Mouse (Mus musculus) embryo, embryonic 10 days (tissue): Measurements from ENCODE around the gene Nrbp1.

Experiments used
- DNase-seq: peaks from one replicate; pipeline ENCODE4 v3.0.0-alpha.2; 2015; ENCODE audit warnings: low spot score

The Nrbp1 gene

DNA sequence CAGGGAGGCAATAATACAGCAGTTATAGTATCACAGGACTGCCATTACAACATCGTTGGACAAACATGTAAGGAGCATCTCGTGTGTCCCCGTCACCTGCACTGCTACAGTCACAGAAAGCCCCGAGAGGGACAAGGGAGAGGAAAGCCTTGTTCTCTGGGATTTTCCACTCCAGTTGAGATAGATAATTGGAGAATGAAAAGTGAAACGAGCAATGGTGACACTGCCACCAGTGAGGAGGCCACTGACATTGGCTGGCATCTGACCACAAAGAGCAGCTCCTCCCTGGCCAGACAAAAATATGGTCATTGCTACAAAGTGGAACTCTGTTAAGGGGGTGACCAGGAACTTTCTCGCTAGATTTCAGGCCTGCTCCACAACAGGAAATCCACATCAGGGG is 27.0 kb downstream of the Nrbp1 start:
- no peak for DNase-seq

DNA sequence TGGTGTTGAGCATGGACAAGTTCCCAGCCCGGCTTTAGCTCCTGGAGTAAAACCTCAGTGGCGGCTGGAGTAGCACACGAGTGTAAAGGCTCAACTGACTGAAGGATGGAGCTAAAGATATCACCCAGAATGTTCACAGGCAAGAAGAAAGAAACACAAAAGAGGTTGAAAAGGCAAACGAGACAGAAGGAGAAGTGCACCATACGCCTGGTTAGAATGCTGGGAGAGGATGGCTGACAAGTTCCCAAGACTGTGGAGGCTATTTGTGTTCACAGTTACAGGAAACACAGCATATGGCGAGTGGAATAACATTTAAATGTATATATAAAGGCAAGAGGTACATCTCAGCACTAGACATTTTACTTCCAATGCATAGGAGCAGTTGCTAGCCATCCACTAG is 32.4 kb downstream of the Nrbp1 start:
- no peak for DNase-seq

DNA sequence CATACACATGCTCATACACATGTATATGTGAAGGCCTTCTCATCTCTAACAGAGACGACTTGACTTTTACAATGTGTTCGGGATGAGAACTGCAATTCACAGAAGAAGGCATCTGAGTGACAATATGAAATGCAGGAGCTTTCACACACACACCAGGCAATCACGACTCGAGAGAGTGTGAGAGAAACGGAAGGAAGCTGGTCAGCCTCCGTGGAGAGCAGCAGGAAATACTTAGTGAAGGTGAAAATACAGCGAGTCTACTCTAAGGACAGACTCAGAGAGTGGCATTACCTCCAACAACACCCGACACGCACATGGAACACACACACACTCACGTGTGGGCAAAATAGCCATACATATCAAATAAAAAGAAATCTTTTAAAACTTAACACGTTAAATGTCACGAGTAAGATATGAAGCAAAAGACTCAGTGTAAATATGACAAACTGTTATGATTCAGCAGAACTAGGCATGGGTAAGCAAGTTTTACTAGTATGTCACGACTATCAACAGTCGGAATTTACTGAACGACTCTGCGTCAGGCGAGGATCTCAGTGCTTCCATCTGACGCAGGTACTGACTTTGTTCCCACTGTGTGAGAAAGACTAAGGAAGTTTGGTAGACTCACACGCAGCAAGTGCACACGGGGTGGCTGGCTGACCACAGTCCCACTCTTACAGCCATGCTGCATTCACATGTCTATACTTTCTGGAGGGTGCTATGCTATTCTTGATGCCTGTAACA is 38.8 kb downstream of the Nrbp1 start:
- DNase-seq: no peak

DNA sequence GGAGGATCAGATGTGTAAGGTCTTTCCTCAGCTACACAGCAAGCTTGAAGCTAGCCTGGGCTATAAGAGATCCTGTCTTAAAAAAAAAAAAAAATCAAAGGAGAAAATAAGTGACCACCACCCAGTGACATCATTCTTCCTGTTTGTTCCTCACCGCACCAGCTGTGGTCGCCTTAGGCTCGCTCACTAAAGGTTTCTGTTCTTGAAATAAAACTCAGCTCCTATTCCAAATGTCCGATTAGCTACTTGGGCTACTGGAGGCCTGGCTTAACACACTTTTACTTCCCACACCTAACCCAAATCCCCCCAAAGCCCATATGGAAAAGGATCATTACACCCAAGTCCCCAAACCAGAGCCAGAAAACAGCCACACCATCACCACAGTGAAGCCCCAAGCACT is 47.6 kb downstream of the Nrbp1 start:
- no peak for DNase-seq

DNA sequence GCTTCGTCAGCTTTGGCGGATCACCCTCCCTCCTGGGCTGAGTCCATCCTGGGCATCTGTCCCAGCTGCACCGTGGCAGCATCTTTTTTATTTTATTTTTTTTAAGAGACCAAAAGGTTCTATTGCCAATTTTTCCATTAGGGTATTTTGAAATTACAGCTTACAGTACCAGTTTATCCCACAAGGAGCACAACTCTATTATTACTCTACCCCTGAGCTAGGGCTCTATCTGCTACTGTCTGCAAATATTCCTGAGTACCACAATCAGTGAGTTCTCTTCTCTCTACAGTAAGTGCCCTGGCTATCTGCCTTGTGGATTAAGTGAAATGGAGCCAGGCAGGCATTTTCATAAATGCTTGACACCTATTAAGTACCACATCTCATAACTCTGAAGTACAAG is 48.0 kb downstream of the Nrbp1 start:
- DNase-seq: no peak

DNA sequence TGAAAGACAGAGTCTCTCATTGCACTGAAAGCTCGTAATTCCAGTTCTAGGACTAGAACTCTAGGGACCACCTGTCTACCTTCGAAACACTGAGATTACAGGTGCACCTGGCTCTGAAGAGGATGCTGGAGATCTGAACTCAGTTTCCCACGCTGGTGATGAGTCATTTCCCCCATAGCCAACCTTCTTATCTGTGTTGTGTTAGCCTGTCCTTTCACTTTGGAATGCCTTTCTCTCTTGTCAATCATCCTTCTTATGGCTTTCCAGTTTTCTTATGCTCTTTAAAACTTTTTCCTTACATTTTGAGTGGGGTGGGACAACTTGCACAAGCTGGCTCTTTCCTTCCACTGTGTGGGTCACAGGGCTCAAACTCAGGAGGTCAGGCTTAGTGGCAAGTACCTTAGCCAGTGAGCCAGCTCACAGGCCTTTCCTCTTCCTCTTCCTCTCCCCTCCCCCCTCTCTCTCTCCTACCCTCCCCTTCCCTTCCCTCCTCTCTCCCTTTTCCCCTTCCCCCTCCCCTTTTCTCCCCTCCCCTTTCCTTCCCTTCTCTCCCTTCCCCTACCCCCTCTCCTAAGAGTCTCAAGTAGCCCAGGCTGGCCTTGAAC is 49.1 kb downstream of the Nrbp1 start:
- DNase-seq: no peak

DNA sequence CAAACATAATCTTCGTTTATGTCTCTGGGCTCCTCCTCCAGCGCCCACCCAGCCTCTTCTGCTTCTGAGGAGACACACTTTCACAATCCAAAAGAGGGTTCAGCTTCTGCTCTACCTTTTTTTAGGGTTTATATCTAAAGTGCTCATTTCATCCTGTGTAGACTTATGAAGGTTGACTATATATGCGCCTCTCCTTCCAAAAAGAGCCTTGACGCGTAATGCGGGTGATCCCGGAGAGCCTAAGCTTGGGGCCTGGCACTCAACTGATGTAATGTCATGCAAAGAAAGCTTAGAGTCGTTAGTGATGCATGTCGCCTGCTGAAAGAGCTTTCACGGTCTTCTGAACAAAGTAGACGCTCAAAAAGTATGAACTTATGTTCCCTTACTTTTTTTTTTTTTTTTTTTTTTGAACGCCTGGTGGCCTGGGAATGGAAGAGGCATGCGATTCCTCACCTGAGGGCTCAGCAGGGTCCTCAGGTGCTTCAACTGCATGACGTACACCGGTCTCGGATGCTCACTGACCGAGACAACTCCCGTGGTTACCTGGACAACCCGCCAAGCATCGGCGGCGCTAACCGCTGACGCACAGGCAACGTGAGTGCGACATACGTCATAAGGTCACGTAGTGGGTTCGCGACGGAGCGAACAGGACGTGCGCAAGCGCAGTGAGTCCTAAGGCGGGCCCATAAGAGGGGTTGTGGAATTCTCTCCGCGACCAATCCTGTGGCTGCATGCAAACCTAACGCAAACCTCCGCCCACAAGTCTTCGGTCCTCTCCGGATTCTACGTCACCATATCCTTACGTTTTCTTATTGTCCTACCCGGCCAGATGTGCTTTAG is 50.1 kb downstream of the Nrbp1 start, which contains the start of gene Ift172:
TSS of gene Ift172 (minus strand) at position 596 of the 840 bp plus-strand sequence.
- DNase-seq: peak; percentile 100

DNA sequence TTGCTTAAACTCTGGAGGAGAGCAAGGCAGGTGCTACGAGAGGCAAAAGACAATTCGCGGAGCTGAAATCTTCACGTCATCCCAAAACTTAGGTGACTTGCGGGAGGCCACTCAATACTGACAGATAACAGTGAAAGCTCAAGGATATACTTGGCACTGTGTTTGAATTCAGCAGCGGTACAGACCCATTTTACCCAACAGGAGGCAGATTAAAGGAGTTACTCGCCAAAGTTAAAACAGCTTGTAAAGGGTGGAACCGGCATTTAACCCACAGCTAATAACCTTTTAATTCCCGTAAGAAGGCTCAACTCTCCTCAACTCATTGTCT is 50.7 kb downstream of the Nrbp1 start:
- DNase-seq: no peak

DNA sequence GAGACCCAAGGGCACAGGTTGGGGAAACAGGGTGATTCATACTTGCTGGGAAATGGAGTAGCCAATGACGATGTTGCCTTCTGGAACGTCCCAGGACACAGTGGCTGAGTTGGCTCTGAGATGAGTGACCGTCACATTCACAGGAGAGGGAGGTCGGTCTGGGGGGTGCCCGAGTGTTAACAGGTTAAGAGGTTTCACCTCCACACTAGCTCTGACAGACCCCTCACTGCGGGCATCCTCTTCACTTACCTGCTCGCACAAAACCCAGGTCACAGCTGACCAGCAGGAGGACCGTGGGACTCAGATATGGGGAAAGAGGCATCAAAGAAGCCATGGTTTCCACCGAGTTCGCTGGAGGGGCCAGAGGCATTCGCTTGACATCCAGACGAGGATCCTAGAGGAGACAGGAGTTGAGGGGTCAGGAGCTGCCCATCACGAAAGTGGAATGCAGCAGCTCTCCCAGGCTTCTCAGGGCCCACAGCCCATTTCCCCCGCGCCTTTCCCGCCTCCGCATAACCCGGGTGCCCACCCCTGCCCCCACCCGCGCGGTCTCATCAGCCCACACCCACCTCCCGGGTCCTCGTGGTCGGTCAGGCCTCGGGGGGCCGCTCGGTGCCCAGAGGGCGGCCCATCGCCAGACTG is 54.4 kb downstream of the Nrbp1 start:
- peak; percentile 29 for DNase-seq

DNA sequence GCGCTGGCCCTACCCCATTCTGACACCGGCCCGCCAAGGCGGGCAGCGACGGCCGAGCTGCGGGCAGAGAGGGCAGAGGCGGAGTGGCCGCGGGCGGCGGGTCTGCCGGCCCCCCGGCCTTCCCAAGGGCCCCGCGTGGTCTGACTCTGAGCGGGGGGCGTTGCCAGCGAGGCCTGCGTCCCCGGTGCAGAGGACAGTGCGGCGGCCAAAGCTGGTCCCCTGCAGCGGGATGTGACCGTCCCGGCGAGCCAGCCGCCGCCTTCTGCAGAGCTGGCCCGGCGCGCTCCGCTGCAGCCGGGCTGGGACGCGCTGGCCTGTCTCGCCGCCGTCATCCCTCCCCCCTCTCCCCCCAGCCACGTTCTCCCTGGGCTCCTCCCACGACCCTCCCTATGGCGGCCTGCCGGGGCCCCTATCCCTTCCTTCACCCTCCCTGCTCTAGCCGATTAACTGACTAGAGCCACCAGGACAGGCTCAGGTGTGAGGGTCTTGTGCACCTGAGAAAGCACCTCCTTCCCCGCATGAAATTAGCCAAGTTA is 55.0 kb downstream of the Nrbp1 start, which contains the start of gene Fndc4:
TSS of gene Fndc4 (minus strand) at position 475 of the 536 bp plus-strand sequence.
- DNase-seq: peak; percentile 69

DNA sequence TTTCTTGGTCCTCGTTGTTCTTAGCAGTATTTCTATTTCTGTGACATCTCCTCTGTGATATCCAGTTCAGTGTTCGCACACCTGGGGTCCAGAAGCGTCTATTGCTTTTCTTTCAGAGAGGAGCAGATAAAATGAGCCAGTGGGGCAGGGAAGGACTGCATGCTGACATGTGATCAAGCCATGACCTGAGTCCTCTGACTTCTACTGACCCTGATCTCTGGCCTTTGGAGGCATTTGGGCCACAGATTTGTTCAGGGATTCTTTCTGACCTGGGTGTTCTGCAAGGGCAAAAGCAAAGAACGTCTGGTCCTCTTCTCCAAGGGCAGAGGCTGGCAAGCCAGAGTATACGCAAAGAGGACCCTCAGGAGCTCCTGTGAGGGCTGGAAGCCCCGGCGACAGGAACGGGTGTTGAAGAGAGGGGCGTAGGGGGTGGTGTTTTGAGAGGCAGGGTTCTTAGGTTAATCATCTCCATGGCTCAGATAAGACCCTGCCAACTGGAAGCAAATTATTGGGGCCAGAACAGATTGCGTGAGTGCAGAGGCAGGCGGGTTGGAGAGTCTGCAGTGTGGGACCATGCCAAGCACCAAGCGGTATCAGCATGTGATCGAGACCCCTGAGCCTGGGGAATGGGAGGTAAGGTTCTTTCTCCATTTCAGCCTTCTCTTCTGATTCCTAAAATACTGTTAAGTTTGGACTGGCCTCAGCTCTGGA is 56.5 kb downstream of the Nrbp1 start, which contains the start of gene Gckr:
TSS of gene Gckr (plus strand) at position 397 of the 711 bp plus-strand sequence.
- no peak for DNase-seq

DNA sequence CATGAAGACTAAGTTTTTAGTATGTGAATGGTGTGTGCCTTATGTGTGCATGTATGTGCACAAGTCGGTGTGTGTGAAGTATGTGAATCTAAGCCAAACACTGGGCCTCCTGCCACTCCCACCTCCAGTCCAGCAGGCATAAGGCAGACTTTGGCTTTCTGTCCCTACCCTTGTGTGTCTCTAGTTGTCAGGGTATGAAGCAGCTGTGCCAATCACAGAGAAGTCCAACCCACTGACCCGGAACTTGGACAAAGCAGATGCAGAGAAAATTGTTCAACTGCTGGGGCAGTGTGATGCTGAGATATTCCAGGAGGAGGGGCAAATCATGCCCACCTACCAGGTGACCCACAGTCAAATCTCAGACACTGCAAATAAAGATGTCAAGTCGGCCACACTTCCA is 57.3 kb downstream of the Nrbp1 start:
- DNase-seq: no peak

DNA sequence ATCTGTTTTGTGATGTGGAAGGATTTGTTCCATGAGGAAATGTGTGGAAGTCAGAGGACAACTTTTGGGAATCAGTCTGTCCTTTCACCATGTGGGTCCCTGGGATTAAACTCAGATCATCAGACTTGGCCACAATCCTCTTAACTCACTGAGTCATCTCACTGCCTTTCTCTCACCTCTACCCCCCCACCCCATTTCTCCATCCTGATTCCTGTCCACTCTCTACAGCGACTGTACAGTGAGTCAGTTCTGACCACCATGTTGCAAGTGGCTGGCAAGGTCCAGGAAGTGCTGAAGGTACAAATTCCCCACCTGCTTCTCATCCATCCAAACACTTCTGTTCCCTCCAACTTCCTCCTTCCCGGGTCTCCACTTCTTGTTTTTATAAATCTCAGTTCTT is 57.8 kb downstream of the Nrbp1 start:
- DNase-seq: no peak
